Mouse (Mus musculus): ENCODE data around the gene Thop1. TPM values are rescaled to one million over a fixed set of nuclear protein-coding genes. Genes with fewer than 3 reads are reported as not detected.
A peak's percentile ranks its signal among the peaks of the same experiment; 100 is the strongest.
"Not testable (repeated sequence)": the region's sequence is repeated elsewhere in the genome, so short reads cannot be mapped to it uniquely, and the experiment has no call there.

Gene Thop1
- polyA plus RNA-seq, 1 experiment from 2014 or later: 48.5 TPM

DNA sequence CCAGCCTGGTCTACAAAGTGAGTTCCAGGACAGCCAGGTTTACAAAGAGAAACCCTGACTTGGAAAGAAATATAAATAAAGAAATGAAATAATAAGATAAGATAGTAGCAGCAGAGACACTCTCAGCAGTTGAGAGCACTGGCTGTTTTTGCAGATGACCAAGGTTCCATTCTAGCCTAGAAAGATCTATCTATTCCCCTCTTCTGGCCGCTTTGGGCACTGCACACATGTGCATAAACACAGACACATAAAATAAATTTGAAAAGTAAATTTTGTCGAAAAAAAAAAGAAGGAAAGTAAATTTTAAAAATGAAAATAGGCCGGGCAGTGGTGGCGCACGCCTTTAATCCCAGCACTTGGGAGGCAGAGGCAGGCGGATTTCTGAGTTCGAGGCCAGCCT, 33.6 kb upstream of the Thop1 start:
- ATAC-seq: no peak
- Histone ChIP-seq H3K27ac (no peak overlapping the region), H3K4me1 (replicated peaks) (peaks cover 27% of the 10 kb centered on the region), H3K9me3 (no peaks in the 10 kb centered on the region), H3K27me3 (no peaks in the 10 kb centered on the region), H3K4me3 (replicated peaks) (no peak overlapping the region), H3K4me2 (replicated peaks) (no peak overlapping the region), H3K9ac (replicated peaks) (no peak overlapping the region), H3K36me3 (peaks cover 28% of the 10 kb centered on the region)
- 72% methylated on average over 7 of the region's 7 CpGs for WGBS

DNA sequence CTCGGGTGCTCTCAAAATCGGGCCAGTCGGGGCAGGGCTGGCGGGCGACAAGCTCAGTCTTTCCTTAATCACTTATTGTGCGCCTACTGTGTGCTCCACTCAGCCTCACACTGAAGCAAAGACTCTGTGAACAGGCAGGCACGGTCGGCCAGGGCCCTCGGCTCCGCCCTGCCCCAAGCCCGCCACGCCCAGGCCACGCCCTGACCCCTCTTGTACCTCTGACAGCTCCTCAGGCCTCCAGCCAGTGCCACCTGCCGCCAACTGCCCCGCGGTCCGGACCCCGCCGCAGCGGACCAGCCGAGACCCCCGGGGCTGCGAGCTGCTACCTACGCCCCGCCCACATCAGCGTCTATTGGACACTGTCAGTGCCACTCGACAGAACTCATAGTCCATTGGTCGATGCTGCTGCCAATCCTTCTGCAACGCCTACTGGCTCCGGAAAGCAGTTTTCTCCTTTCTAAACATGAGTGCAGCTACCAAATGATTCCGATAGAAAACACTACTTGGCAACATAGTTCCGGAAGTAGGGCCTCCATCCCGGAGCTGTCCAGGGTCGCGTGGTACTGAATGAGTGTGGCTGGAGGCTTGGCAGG, 32.8 kb upstream of the Thop1 start, which contains the start of gene Slc39a3:
Gene Slc39a3 (minus strand): TSS at position 439 of the 593 bp plus-strand sequence.
- peaks cover 20% of the 10 kb centered on the region for H3K36me3 ChIP-seq
- ATAC-seq: peak; percentile 98
- peaks cover 29% of the 10 kb centered on the region for H3K4me1 ChIP-seq (replicated peaks)
- no peaks in the 10 kb centered on the region for H3K9me3 ChIP-seq
- H3K27ac ChIP-seq: peak within 1 kb of the TSS; percentile 74
- peak within 1 kb of the TSS; percentile 84 for H3K4me3 ChIP-seq (replicated peaks)
- under 1% methylated on average over 35 of the region's 35 CpGs for WGBS
- H3K27me3 ChIP-seq: no peaks in the 10 kb centered on the region
- H3K9ac ChIP-seq (replicated peaks): peak within 1 kb of the TSS; percentile 87
- peak within 1 kb of the TSS; percentile 72 for H3K4me2 ChIP-seq (replicated peaks)

DNA sequence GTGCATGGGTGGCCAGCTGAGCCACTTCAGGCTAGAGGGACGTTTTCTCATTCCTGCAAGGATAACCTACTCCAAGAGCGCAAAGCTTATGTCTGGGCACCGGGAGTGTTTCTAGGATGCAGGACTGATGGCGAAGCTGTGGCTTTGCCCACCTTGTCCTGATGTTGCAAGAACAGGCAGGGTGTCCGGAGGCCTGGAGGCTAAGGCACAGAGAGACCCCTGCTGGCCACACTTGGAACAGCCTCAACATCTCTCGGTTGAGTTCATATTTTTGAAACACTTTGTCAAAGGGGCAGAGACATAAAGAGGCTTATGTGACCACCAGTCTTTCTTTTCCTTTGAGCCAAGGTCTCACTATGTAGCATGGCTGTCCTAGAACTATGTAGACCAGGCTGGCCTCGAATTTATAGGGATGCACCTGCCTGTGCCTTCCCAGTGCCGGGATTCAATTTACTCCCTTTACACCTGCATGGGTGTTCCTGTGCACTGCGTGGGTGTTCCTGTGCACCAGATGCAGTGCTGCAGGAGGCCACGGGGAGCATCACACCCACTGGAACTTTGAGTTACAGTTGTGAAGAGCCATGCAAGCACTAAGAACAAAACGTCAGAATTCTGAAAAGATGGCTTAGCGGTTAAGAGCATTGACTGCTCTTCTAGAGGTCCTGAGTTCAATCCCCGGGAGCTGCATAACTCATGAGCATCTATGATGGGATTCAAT, 28.2 kb upstream of the Thop1 start:
- no peak overlapping the region for H3K27ac ChIP-seq
- H3K9me3 ChIP-seq: no peaks in the 10 kb centered on the region
- H3K4me2 ChIP-seq (replicated peaks): no peak overlapping the region
- no peak overlapping the region for H3K9ac ChIP-seq (replicated peaks)
- no peak for ATAC-seq
- no peaks in the 10 kb centered on the region for H3K27me3 ChIP-seq
- WGBS: 35% methylated on average over 13 of the region's 13 CpGs
- peaks cover 42% of the 10 kb centered on the region for H3K36me3 ChIP-seq
- H3K4me3 ChIP-seq (replicated peaks): no peak overlapping the region
- H3K4me1 ChIP-seq (replicated peaks): peaks cover 7% of the 10 kb centered on the region

DNA sequence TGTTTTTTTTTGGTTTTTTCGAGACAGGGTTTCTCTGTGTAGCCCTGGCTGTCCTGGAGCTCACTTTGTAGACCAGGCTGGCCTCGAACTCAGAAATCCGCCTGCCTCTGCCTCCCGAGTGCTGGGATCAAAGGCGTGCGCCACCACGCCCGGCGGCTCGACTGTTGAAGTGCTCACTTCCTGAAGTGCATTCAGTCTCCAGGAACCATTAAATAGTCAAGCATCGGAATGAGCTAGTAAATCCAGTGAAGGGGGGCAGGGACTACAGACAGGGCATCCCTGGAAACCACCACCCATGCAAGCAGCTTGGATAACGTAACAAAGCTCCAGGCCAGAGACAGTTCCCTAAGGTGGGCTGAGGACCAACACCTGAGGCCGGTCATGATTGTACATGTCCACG, 24.6 kb upstream of the Thop1 start:
- H3K27ac ChIP-seq; H3K4me1 ChIP-seq (replicated peaks); H3K27me3 ChIP-seq; H3K9me3 ChIP-seq; H3K9ac ChIP-seq (replicated peaks); H3K4me2 ChIP-seq (replicated peaks); ATAC-seq; H3K4me3 ChIP-seq (replicated peaks): not testable (repeated sequence)
- WGBS: 96% methylated on average over 14 of the region's 14 CpGs
- H3K36me3 ChIP-seq: peaks cover 79% of the 10 kb centered on the region

DNA sequence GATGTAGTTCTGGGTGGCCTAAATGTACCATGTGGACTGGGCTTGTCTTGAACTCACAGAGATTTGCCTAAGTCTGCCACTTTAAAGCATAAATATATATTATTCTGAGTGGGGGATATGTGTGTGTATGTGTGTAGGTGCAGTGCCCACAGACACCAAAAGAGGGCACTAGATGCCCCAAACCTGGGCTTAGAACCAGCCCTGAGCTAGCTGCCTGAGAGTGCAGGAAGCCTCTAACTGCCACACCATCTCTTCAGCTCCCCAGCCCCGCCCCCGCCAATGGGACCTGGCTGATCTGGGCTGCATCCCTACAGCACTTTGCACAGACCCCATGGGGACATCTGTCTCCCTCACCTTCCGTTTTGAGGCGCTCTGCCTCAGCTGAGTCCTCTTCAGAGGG, 19.2 kb upstream of the Thop1 start:
- WGBS: 80% methylated on average over 4 of the region's 4 CpGs
- Histone ChIP-seq H3K4me3 (replicated peaks) (no peak overlapping the region), H3K4me2 (replicated peaks) (no peak overlapping the region), H3K9me3 (no peaks in the 10 kb centered on the region), H3K36me3 (peaks cover 83% of the 10 kb centered on the region), H3K4me1 (replicated peaks) (peaks cover 10% of the 10 kb centered on the region; the same call in 1 of the 2 replicates), H3K27me3 (no peaks in the 10 kb centered on the region), H3K9ac (replicated peaks) (no peak overlapping the region), H3K27ac (no peak overlapping the region)
- ATAC-seq: no peak

DNA sequence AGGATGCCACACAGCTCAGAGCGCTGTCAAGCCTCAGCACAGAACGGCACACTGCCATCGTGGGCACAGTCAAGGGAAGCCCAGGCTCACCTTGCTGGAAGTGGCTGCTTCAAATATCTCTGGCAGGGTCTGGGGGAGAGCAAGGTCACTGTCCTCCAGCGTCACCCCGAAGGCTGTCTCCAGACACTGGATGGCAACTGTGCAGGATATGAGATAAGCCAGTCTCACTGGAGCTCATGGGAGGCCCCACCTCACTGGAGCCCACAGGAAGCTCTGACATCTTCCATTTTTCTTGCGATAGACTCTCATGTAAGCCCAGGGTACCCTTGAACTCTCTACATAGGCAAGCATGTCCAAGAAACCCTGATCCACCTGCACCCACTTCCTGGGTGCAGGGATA, 18.7 kb upstream of the Thop1 start:
- WGBS: 95% methylated on average over 6 of the region's 6 CpGs
- Histone ChIP-seq H3K27me3 (no peaks in the 10 kb centered on the region), H3K4me3 (replicated peaks) (no peak overlapping the region), H3K9me3 (no peaks in the 10 kb centered on the region), H3K9ac (replicated peaks) (no peak overlapping the region), H3K36me3 (peaks cover 78% of the 10 kb centered on the region), H3K4me2 (replicated peaks) (no peak overlapping the region), H3K4me1 (replicated peaks) (peaks cover 10% of the 10 kb centered on the region; the same call in 1 of the 2 replicates), H3K27ac (no peak overlapping the region)
- ATAC-seq: no peak

DNA sequence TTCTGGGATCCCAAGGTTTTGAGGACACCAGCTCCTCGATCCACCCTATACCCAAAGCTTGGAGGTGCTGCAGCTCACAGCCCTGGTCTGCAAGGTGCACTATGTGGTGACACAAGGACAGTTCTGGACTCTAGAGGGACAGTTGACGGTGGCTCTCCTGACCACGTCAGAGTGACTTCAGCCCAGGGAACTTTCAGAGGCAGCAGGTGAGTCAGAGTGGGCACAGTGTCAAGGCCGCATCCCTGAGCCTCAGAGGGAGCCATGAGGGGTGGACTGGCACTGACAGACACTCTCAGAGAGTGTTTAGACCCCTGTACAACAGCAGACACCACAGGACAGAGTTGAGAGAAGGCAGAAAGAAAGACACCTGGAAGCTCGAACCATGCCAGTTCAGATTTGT, 17.3 kb upstream of the Thop1 start:
- Histone ChIP-seq H3K9me3 (no peaks in the 10 kb centered on the region), H3K27me3 (no peaks in the 10 kb centered on the region), H3K4me2 (replicated peaks) (no peak overlapping the region), H3K9ac (replicated peaks) (no peak overlapping the region), H3K4me3 (replicated peaks) (no peak overlapping the region), H3K27ac (no peak overlapping the region), H3K36me3 (peaks cover 63% of the 10 kb centered on the region), H3K4me1 (replicated peaks) (peaks cover 21% of the 10 kb centered on the region)
- ATAC-seq: no peak
- 93% methylated on average over 5 of the region's 5 CpGs for whole genome bisulfite sequencing

DNA sequence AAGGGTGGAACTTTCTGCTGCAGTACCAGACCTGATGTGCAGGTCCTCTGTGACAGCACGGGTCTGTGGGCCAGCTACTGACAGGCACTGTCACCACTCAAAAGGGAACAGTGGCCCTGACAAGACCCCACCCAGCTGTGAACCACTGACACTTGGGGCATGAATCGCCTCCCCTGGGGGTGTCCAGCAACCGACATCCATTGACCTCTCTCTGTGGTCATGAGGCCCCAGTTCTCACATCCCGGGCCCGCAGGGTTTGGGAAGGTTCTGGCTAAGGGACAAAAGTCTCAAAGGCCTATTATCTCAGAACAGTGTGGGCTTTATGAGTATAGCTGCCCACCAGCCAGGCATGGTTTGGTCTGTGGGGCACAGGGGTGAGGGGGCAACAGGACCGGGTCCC, 14.7 kb upstream of the Thop1 start:
- Histone ChIP-seq H3K4me2 (replicated peaks) (no peak overlapping the region), H3K4me1 (replicated peaks) (peaks cover 42% of the 10 kb centered on the region), H3K27me3 (no peaks in the 10 kb centered on the region), H3K36me3 (peaks cover 42% of the 10 kb centered on the region), H3K4me3 (replicated peaks) (no peak overlapping the region), H3K27ac (no peak overlapping the region), H3K9me3 (no peaks in the 10 kb centered on the region), H3K9ac (replicated peaks) (no peak overlapping the region; the same call in 1 of the 2 replicates)
- ATAC-seq: no peak
- 95% methylated on average over 6 of the region's 6 CpGs for WGBS

DNA sequence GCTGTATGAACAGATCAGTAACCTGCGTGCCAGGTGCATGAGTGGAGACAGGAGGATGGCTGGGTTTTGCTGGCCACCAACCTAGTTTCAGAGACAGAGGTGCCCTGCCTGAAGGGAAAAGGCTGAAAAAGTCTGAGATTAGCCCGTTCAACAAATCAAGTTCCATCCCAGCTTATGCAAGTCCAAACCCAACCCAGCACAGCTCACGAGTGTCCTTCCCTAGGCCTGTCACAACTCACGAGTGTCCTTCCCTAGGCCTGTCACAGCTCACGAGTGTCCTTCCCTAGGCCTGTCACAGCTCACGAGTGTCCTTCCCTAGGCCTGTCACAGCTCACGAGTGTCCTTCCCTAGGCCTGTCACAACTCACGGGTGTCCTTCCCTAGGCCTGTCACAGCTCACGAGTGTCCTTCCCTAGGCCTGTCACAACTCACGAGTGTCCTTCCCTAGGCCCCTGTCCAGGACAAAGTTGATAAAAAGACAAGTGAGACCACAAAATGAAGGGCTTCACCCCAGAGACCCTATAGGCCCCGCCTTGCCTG, 14.0 kb upstream of the Thop1 start:
- peaks cover 35% of the 10 kb centered on the region for H3K36me3 ChIP-seq
- H3K27me3 ChIP-seq; H3K9me3 ChIP-seq; H3K27ac ChIP-seq; H3K4me2 ChIP-seq (replicated peaks); H3K4me3 ChIP-seq (replicated peaks); ATAC-seq: not testable (repeated sequence)
- peak overlapping the region; percentile 36 for H3K9ac ChIP-seq (replicated peaks)
- H3K4me1 ChIP-seq (replicated peaks): peaks cover 42% of the 10 kb centered on the region
- WGBS: 87% methylated on average over 11 of the region's 11 CpGs

DNA sequence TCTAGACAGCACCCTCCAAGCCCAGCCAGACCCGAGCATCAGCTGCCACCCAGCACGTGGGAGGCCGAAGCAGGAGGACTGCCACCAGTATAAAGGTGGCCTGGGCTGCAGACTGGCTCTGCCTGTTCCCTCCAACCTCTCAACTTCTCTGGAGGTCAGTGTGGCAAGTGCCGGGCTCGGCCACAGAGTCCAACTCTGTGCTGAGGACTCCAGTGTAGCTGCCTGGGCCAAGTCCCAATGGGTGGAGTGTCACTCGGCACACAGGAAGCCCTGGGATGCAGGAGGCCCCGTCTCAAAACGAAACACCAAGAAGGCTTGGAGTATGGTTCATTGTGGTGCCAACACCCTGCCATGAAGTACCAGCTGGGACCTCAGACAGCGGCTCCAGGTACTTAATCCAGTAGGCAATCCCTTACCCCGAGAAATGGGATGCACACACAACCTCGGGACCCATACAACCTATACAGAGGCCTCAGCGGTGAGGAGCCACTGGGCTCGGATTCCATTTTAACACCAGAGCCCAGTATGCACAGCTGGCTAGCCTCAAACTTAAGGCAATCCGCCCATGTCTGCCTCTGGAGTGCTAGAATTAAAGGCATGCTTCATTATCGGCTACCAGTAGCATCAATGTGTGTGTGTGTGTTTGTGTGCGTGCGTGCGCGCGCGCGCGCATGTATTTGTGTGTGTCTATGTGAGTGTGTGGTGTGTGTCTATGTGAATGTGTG, 12.3 kb upstream of the Thop1 start:
- ATAC-seq: no peak
- Histone ChIP-seq H3K4me1 (replicated peaks) (peaks cover 42% of the 10 kb centered on the region), H3K9me3 (no peaks in the 10 kb centered on the region), H3K4me2 (replicated peaks) (no peak overlapping the region), H3K27me3 (no peaks in the 10 kb centered on the region), H3K27ac (no peak overlapping the region), H3K4me3 (replicated peaks) (no peak overlapping the region), H3K36me3 (peaks cover 18% of the 10 kb centered on the region), H3K9ac (replicated peaks) (peak overlapping the region; percentile 51)
- WGBS: 95% methylated on average over 23 of the region's 23 CpGs

DNA sequence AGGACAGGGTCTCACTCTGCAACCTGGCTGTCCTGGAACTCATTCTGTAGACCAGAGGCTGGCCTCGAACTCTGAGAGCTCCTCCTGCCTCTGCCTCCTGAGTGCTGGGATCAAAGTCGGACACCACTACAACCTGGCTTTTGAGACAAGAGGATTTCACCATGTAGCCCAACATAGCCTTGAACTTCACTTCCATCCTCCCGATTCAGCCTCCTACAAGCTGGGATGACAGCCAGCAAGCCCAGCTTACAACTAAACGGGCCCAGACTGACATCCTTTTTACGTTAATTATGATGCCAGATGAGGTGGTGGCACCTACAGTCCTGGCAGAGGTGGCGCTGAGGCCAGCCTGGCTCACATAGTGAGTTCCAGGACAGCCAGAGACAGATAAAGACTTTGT, 10.9 kb upstream of the Thop1 start:
- Histone ChIP-seq H3K4me1 (replicated peaks) (peaks cover 42% of the 10 kb centered on the region), H3K9ac (replicated peaks) (peak overlapping the region; percentile 85; the same call in 1 of the 2 replicates), H3K36me3 (peaks cover 12% of the 10 kb centered on the region; the same call in 1 of the 2 replicates), H3K27me3 (no peaks in the 10 kb centered on the region), H3K9me3 (no peaks in the 10 kb centered on the region), H3K27ac (no peak overlapping the region), H3K4me3 (replicated peaks) (peak overlapping the region; percentile 83), H3K4me2 (replicated peaks) (peak overlapping the region; percentile 96)
- WGBS: 94% methylated on average over 6 of the region's 6 CpGs
- no peak for ATAC-seq
